Mouse (Mus musculus): ENCODE measurements around the gene Gm20388.

DNA sequence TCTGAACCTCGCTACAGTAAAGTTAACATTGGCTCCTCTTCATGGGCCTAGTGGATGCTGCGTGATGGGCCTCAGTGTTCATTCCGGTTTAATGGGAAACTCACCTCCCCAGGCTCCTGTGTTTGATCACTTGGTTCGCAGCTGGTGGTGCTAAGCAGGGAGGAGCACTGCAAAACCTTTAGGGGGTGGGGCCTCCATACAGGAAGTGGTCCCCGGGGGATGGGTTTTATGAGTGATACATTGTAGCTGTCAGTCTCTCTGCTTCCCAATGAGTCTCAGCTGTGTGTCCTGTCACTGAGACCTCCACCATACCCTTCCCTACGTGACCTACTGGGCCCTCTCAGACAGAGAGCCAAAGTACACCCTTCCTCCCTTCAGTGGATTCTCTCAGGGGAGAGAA lies 956.7 kb downstream of the Gm20388 start:
- no peak for TF ChIP-seq ZNF384 (IDR thresholded peaks at IDR 0.05; ENCODE audit: low read depth, low read length)
- no peak for TF ChIP-seq HCFC1 (IDR thresholded peaks at IDR 0.05; ENCODE audit: borderline replicate concordance, insufficient read depth, low read length)
- no peak for TF ChIP-seq CHD2 (IDR thresholded peaks at IDR 0.05; ENCODE audit: low read depth, low read length)
